Mouse (Mus musculus): ENCODE results near the gene Auts2.

DNA sequence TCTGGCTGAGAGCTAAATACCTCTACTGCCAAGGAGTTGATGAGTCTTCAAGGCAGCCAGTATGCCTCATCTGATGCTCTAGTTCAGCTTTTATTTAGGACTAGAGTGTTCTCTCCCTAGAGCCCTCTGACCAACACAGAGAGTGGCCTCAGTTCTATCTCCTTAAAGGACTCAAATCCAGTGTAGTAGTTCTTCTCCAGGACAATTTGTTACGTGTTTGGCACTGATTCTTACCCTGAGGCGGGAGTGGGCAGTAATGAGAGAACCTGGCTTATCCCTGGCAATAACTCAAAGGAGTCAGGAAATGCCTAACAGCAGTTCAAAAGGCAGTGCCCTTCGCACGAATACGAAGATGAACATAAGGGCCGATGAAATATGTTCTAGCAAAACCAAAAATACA is 713.0 kb downstream of the Auts2 start:
- TF ChIP-seq EP300 (IDR thresholded peaks at IDR 0.05; ENCODE audit: insufficient read depth, low read depth, low read length) (no peak), POLR2A (IDR thresholded peaks at IDR 0.05; ENCODE audit: insufficient read depth, low read depth, low read length) (no peak)

Data from heart, adult 2 months (tissue).